Mouse (Mus musculus) spleen, adult 2 months (tissue): Measurements from ENCODE around the gene Rps6kc1.

Experiments
- CTCF ChIP-seq: fragments of 200-500 bp; IDR thresholded peaks from 2 replicates; pipeline ENCODE4 v1.5.1; 2011; ENCODE audit warnings: mild to moderate bottlenecking, inconsistent platforms; ENCODE audit not compliant: insufficient read depth, insufficient read length, insufficient replicate concordance; ENCODE audit errors: extremely low read depth
- POLR2A ChIP-seq: fragments of 200-500 bp; IDR thresholded peaks from 2 replicates; pipeline ENCODE4 v1.6.1; 2011; ENCODE audit warnings: low read depth, low read length, inconsistent platforms

- TF ChIP-seq POLR2A (no peak), CTCF (no peak)
These were observed 36.4 kb upstream of the Rps6kc1 start for GRCm38 (mm10) chr1:190947986-190948385.
